Mouse (Mus musculus) erythroblast, embryonic 14.5 days (primary cell): ENCODE measurements around the gene Rreb1.

Experiments used
- GATA1 ChIP-seq: IDR thresholded peaks from 2 replicates; pipeline ENCODE4 v1.6.1; 2012; ENCODE audit warnings: low read length, inconsistent platforms, mixed read lengths
- TAL1 ChIP-seq: IDR thresholded peaks from 3 replicates; pipeline ENCODE4 v1.6.1; 2012; ENCODE audit warnings: low read length, inconsistent platforms, mixed read lengths

DNA sequence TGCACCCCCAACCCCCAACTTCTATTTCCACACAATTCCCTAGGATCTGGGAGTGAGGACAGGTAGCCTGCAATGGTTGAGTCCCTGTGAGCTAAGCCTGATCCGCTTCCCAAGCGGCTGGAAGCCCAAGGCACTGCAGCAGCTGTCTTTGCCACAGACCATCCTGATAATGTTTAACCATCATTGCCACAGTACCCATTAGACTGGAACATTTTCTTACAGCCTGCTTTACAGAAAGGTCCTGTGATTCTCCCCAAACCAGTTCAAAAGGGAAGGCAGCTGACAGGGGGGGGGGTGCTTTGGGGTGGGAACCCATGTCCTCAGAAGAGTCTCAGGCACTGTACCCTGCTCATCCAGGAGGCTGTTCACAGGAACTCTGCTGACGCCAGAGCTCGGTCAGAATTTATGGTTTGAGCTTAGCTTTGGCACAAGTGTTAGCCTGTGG lies 164.7 kb downstream of the Rreb1 start:
- TF ChIP-seq TAL1 = no peak
- TF ChIP-seq GATA1 = no peak
